Mouse (Mus musculus) granulocyte monocyte progenitor cell, adult 5-6 weeks (primary cell): ENCODE results near the gene Wls. TPM values are rescaled to one million over a fixed set of nuclear protein-coding genes. Genes with fewer than 3 reads are reported as not detected.

Experiments used
- ATAC-seq: replicated peaks from 2 replicates; pipeline ENCODE4 v1.8.0; 2016; ENCODE audit warnings: mild to moderate bottlenecking, moderate TSS enrichment, inconsistent platforms; ENCODE audit not compliant: poor library complexity, severe bottlenecking
- total RNA-seq, 2 experiments: library from RNA; stranded (forward) in 1 of 2; stranded (reverse) in 1 of 2; fragments of 200-712, 200-1000 nt in 1 of 2; fragments of >200 nt in 1 of 2; fragmentation: Nextera tagmentation in 1 of 2; gene quantifications; 2 replicates each; pipeline ENCODE4 v1.2.3; 2014 to 2017

The Wls gene
- total RNA-seq (2014; fragmentation: Nextera tagmentation) (82.5 and 84.1 TPM in 2 replicates), total RNA-seq (2017) (70.5 and 91.4 TPM in 2 replicates)

- peak; percentile 71 for ATAC-seq
Observed at GRCm38 (mm10) chr3:159839481-159839880, at the start of gene Wls. Wls (plus strand) TSS chr3:159839672.

GRCm38 (mm10) chr3:159789781-159790180 lies 49.7 kb upstream of the Wls start:
- ATAC-seq: no peak

DNA sequence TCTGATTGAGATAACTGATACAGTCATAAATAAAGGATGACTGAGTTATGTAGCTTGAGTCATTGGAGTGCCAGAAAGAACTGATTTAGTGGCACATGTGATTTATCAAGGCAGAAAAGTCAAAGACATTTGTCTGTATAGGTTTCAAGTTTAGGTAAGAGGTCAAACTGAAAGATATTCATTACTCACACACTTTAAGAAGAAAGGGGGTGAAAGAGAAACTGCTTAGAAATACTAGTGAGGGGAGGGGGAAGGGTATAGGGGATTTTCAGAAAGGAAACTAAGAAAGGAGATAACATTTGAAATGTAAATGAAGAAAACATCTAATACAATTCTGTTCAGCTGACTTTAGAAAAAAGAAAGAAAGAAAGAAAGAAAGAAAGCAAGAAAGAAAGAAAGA lies 7.9 kb upstream of the Wls start:
- ATAC-seq: no peak

- ATAC-seq: peak; percentile 66
Observed at GRCm38 (mm10) chr3:159840002-159840816, 737 bp downstream of the Wls start.

- no peak for ATAC-seq
Observed at GRCm38 (mm10) chr3:159840817-159841390, 1.4 kb downstream of the Wls start.

GRCm38 (mm10) chr3:159841458-159841857 lies 2.0 kb downstream of the Wls start:
- peak; percentile 43 for ATAC-seq

DNA sequence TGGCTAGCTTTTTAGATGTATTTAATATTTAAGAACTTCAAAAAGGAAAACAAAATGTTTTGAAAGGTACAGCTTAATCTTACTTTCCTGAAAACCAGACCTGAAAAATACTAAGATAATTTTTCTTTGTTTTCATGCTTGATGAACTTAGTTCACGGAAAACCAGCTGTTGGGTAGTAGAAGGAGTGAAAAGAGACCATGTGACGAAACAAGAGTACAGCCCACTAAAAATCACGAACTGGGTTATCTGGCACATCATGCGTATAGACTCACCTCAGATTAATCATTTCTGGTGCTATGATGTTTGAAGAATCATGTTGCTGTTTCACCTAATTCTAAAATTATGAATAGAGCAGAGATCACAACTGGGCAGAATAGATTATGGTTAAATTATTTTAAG lies 3.7 kb downstream of the Wls start:
- ATAC-seq: no peak

- ATAC-seq: no peak
Observed at GRCm38 (mm10) chr3:159847410-159848016, 8.0 kb downstream of the Wls start.

- ATAC-seq: no peak
Observed at GRCm38 (mm10) chr3:159848156-159848555, 8.7 kb downstream of the Wls start.

DNA sequence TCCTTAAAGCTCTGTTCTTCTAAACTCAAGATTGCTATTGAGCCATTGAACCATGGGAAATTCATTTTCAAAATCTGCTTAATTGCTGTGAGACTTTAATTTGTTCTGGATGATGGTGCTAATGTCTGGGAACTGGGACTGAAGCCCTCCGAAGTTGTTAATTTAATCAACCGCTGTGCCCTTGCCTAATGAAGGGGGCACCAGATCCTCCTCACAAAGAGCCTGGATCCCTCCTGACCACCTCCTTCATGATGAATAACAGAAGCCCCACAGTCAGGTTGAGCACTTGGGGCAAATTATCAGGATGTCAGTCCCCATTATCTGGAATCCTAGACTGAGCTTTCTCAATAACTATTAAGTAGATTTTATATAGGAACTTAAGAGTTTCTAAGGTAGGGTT lies 12.0 kb downstream of the Wls start:
- ATAC-seq: no peak

GRCm38 (mm10) chr3:159851980-159852379 lies 12.5 kb downstream of the Wls start:
- no peak for ATAC-seq

GRCm38 (mm10) chr3:159857112-159857511 lies 17.6 kb downstream of the Wls start:
- ATAC-seq: no peak

DNA sequence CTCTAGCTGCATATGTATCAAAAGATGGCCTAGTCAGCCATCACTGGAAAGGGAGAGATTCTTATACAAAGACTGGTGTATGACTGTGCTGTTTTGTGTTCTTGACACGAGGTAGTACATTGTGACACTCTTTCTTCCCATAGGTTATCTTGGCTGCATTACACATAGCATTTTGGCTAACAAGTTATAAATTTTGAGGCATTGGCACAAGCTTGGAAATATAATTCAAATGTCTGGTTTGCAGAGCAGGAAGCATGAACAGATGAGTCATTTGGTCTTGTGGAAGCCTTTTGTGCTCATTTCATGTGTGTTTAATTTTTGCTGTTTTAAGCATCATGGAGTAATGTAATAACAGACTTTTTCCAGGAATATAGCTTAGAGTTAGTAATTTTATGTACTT lies 26.2 kb downstream of the Wls start:
- ATAC-seq: no peak

GRCm38 (mm10) chr3:159878983-159879382 lies 39.5 kb downstream of the Wls start:
- no peak for ATAC-seq

- ATAC-seq: no peak
Observed at GRCm38 (mm10) chr3:159883325-159883724, 43.9 kb downstream of the Wls start.

DNA sequence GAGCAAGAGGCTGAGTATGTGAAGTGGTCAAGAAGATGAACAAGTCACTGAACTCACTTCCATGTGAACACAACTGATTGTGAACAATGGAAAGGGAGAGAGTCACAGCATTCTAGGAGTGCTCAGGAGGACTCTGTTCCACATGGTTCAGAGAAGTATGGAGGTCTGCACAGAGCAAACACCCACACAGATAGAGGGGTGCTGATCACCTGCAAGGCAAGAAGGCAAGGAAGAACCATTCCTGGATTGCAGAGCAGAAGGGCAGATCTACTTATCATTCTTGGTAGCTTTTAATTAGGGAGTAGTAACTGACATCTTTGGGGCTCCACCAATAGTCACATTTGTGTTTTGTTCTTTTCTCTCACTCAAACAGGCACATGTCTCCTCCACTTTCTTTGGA lies 45.3 kb downstream of the Wls start:
- no peak; the same call in 1 of the 2 replicates for ATAC-seq

GRCm38 (mm10) chr3:159885271-159885670 lies 45.8 kb downstream of the Wls start:
- peak; percentile 90 for ATAC-seq

DNA sequence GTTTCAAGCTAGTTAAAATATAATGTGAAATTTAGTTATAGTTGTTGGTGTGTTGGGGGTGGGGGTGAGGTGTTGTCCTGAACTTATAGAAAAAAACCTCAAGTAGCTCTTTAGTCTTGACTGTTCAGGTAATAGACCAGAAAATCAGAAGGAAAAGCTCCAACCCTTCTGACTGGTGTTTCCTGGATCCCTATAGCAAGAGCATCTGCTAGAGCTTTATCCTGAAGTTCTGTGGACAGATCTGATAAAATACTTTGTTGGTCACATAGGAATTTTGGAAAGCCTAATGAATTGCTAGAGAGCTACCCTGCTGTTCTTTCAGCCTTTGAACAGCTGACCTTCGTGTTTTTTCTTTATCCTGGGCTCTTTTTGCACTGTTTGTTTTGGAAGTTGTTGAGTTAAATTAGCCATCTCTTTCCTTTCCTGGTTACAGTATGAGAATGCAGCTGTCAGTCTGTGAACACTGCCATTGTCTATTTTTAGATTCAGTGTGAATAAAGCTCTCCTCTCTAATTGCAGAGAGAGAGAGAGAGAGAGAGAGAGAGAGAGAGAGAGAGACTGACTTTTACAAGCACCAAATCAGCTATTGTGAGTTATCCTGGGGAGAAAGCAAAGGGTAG lies 46.4 kb downstream of the Wls start:
- ATAC-seq: no peak

GRCm38 (mm10) chr3:159890176-159891056 lies 50.9 kb downstream of the Wls start:
- ATAC-seq: peak; percentile 66
